Mouse (Mus musculus) intestine, embryonic 14.5 days (tissue): ENCODE measurements around the gene Traf3ip2. TPM values are rescaled to one million over a fixed set of nuclear protein-coding genes. Genes with fewer than 3 reads are reported as not detected.
A peak's percentile ranks its signal among the peaks of the same experiment; 100 is the strongest.

ENCODE experiments used
- ATAC-seq: fragments of 200-750 bp; cut with Nextera tagmentation; replicated peaks from 2 replicates; pipeline ENCODE4 v1.8.0; 2017; ENCODE audit warnings: low read depth, moderate number of reproducible peaks, moderate TSS enrichment, moderate library complexity; ENCODE audit not compliant: low FRiP score, low TSS enrichment
- DNase-seq: peaks from one replicate; pipeline ENCODE4 v3.0.0-alpha.2; 2018; ENCODE audit warnings: low spot score
- H3K27ac ChIP-seq: fragments of 300-500 bp; sonication (generic); 2 replicates; pipeline ENCODE4 v1.5.1; 2014; ENCODE audit warnings: low read depth, mild to moderate bottlenecking, control low read depth
- H3K27me3 ChIP-seq: fragments of 300-500 bp; sonication (generic); replicated peaks from 2 replicates; pipeline ENCODE4 v1.6.1; 2014; ENCODE audit warnings: low read length, control low read depth; ENCODE audit not compliant: control insufficient read depth, insufficient read depth
- H3K36me3 ChIP-seq: fragments of 300-500 bp; sonication (generic); 2 replicates; pipeline ENCODE4 v1.6.1; 2014; ENCODE audit warnings: low read length, control low read depth; ENCODE audit not compliant: control insufficient read depth, insufficient read depth
- H3K4me1 ChIP-seq: fragments of 300-500 bp; sonication (generic); replicated peaks from 2 replicates; pipeline ENCODE4 v1.6.1; 2014; ENCODE audit warnings: low read length, control low read depth, mixed read lengths; ENCODE audit not compliant: control insufficient read depth, insufficient read depth
- H3K4me2 ChIP-seq: fragments of 300-500 bp; sonication (generic); 2 replicates; pipeline ENCODE4 v1.6.1; 2014; ENCODE audit warnings: low read length
- H3K4me3 ChIP-seq: fragments of 300-500 bp; sonication (generic); 2 replicates; pipeline ENCODE4 v1.5.1; 2014; ENCODE audit warnings: low read depth, low read length, control low read depth, mixed read lengths
- H3K9ac ChIP-seq: fragments of 300-500 bp; sonication (generic); 2 replicates; pipeline ENCODE4 v1.6.1; 2014; ENCODE audit warnings: mild to moderate bottlenecking, low read length
- H3K9me3 ChIP-seq: fragments of 300-500 bp; sonication (generic); 2 replicates; pipeline ENCODE4 v1.6.1; 2016; ENCODE audit warnings: low read length, control low read depth; ENCODE audit not compliant: control insufficient read depth
- WGBS: fragments of 180-500 bp; shearing (Covaris S2); extraction: QIAGEN DNeasy Blood & Tissue Kit; methylation state at CpG from one replicate; pipeline ENCODE4 v1.1.7; 2014; 5-methylcytosine and 5-hydroxymethylcytosine counted together
- polyA plus RNA-seq: library from polyadenylated mRNA; unstranded; fragments of >200 nt; fragmentation: Nextera tagmentation; extraction: Ambion mirVana; gene quantifications from 2 replicates; pipeline ENCODE4 v1.2.1, GENCODE M21; 2014

Traf3ip2 gene
- polyA plus RNA-seq, 1 experiment from 2014 or later = 28.5 TPM

- H3K36me3 ChIP-seq = no peaks in the 10 kb centered on the region
- no peak overlapping the region for H3K9ac ChIP-seq
- DNase-seq (no peak), ATAC-seq (no peak)
- 43% methylated on average over 2 of the region's 2 CpGs for WGBS
- 0 out of 2 replicates have a peak, but pooled peaks cover 3% of the 10 kb centered on the region for H3K9me3 ChIP-seq
- H3K4me2 ChIP-seq = peak overlapping the region; percentile 65
- H3K27me3 ChIP-seq = no peaks in the 10 kb centered on the region
- no peak overlapping the region for H3K4me3 ChIP-seq
- H3K27ac ChIP-seq = peak overlapping the region; percentile 99
- peaks cover 43% of the 10 kb centered on the region for H3K4me1 ChIP-seq
Observed at GRCm38 (mm10) chr10:39612131-39612530, 603 bp upstream of the Traf3ip2 start.

GRCm38 (mm10) chr10:39612989-39613831 is 476 bp downstream of the Traf3ip2 start:
- H3K4me1 ChIP-seq = peaks cover 43% of the 10 kb centered on the region
- 0 out of 2 replicates have a peak, but pooled peaks cover 3% of the 10 kb centered on the region for H3K9me3 ChIP-seq
- peak; percentile 86 for ATAC-seq
- peak overlapping the region; percentile 72 for H3K9ac ChIP-seq
- peak overlapping the region; percentile 46 for H3K4me3 ChIP-seq
- 3% methylated on average over 26 of the region's 26 CpGs for WGBS
- H3K4me2 ChIP-seq = peak overlapping the region; percentile 65
- peaks cover 6% of the 10 kb centered on the region; the same call in 1 of the 2 replicates for H3K36me3 ChIP-seq
- peak; percentile 87 for DNase-seq
- H3K27ac ChIP-seq = peak overlapping the region; percentile 99
- no peaks in the 10 kb centered on the region for H3K27me3 ChIP-seq

GRCm38 (mm10) chr10:39613973-39614372 is 1.2 kb downstream of the Traf3ip2 start:
- peak overlapping the region; percentile 99 for H3K27ac ChIP-seq
- H3K27me3 ChIP-seq = no peaks in the 10 kb centered on the region
- no peaks in the 10 kb centered on the region for H3K9me3 ChIP-seq
- H3K9ac ChIP-seq = peak overlapping the region; percentile 72
- H3K36me3 ChIP-seq = peaks cover 6% of the 10 kb centered on the region; the same call in 1 of the 2 replicates
- no peak for DNase-seq
- WGBS = 9% methylated on average over 2 of the region's 2 CpGs
- peak overlapping the region; percentile 46 for H3K4me3 ChIP-seq
- ATAC-seq = peak; percentile 5; the same call in 1 of the 2 replicates
- H3K4me2 ChIP-seq = peak overlapping the region; percentile 65
- H3K4me1 ChIP-seq = peaks cover 43% of the 10 kb centered on the region

GRCm38 (mm10) chr10:39614676-39615075 is 1.9 kb downstream of the Traf3ip2 start:
- peak overlapping the region; percentile 65 for H3K4me2 ChIP-seq
- peaks cover 43% of the 10 kb centered on the region for H3K4me1 ChIP-seq
- no peaks in the 10 kb centered on the region for H3K27me3 ChIP-seq
- 12% methylated on average over 6 of the region's 6 CpGs for WGBS
- peak overlapping the region; percentile 72; the same call in 1 of the 2 replicates for H3K9ac ChIP-seq
- H3K4me3 ChIP-seq = peak overlapping the region; percentile 12; the same call in 1 of the 2 replicates
- H3K27ac ChIP-seq = peak overlapping the region; percentile 99
- peaks cover 10% of the 10 kb centered on the region for H3K36me3 ChIP-seq
- no peaks in the 10 kb centered on the region for H3K9me3 ChIP-seq
- no peak for DNase-seq
- ATAC-seq = no peak; the same call in 1 of the 2 replicates

GRCm38 (mm10) chr10:39615531-39616229 is 2.9 kb downstream of the Traf3ip2 start:
- Histone ChIP-seq H3K4me1 (peaks cover 43% of the 10 kb centered on the region), H3K27me3 (no peaks in the 10 kb centered on the region), H3K27ac (peak overlapping the region; percentile 99; the same call in 1 of the 2 replicates), H3K36me3 (peaks cover 18% of the 10 kb centered on the region), H3K9me3 (no peaks in the 10 kb centered on the region), H3K4me2 (peak overlapping the region; percentile 65), H3K9ac (no peak overlapping the region; the same call in 1 of the 2 replicates), H3K4me3 (no peak overlapping the region)
- DNase-seq (no peak), ATAC-seq (no peak)
- WGBS = 79% methylated on average over 12 of the region's 12 CpGs

- Histone ChIP-seq H3K9ac (no peak overlapping the region), H3K4me1 (peaks cover 38% of the 10 kb centered on the region), H3K27ac (no peak overlapping the region), H3K36me3 (peaks cover 23% of the 10 kb centered on the region), H3K9me3 (no peaks in the 10 kb centered on the region), H3K27me3 (no peaks in the 10 kb centered on the region), H3K4me2 (no peak overlapping the region), H3K4me3 (no peak overlapping the region)
- no peak for DNase-seq
- no peak for ATAC-seq
- WGBS = 83% methylated on average over 9 of the region's 9 CpGs
Observed at GRCm38 (mm10) chr10:39616230-39616590, 3.5 kb downstream of the Traf3ip2 start.

GRCm38 (mm10) chr10:39616626-39617025 is 3.9 kb downstream of the Traf3ip2 start:
- no peak for DNase-seq
- ATAC-seq = no peak
- WGBS = 89% methylated on average over 8 of the region's 8 CpGs
- H3K4me3 ChIP-seq = no peak overlapping the region
- no peaks in the 10 kb centered on the region for H3K27me3 ChIP-seq
- H3K36me3 ChIP-seq = peaks cover 23% of the 10 kb centered on the region
- H3K27ac ChIP-seq = no peak overlapping the region
- H3K4me2 ChIP-seq = no peak overlapping the region
- peaks cover 34% of the 10 kb centered on the region for H3K4me1 ChIP-seq
- no peak overlapping the region for H3K9ac ChIP-seq
- H3K9me3 ChIP-seq = no peaks in the 10 kb centered on the region

GRCm38 (mm10) chr10:39618431-39618830 is 5.7 kb downstream of the Traf3ip2 start:
- Histone ChIP-seq H3K9ac (no peak overlapping the region), H3K9me3 (no peaks in the 10 kb centered on the region), H3K4me2 (no peak overlapping the region), H3K4me1 (peaks cover 29% of the 10 kb centered on the region), H3K27me3 (no peaks in the 10 kb centered on the region), H3K27ac (no peak overlapping the region), H3K4me3 (no peak overlapping the region), H3K36me3 (peaks cover 40% of the 10 kb centered on the region)
- DNase-seq (no peak), ATAC-seq (no peak)
- WGBS = 69% methylated on average over 10 of the region's 10 CpGs
